12 mouse cellular contexts compared by ENCODE assay signal in the genomic region with DNA sequence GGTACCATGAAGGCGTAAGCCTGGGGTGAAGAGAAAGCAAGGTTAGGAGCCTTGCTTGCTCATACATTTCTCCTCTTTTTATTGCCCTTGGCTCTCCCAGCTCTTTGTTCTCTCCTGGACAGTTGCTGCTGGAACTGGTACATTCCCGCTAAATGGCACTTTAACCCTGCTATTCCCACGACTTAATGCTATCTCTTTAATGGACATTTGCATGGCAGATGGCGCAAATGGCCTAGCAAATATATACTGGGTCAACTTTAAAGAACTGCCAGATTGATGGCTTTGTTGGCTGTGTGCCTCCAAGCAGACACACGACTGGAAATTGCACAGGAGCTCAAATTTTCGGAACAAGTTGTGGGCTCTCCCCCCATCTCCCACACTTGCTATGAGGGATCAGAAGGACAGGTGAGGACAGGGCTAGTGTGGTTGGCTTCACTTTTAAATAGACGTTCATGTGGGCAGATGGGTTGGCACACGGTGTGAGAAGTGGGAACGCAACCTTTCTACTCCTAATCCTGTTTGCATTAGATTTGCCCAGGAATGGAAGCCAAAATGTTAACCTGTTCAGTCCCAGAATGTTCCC.
"Had no signal": no experiment of that assay in that cellular context is flagged by ENCODE, and none has a peak within 500 bp of the region (broad histone marks: within the 10 kb centered on the region; RNA-seq: fewer than 3 reads in every experiment).

No protein-coding gene starts in this region.

- ATAC-seq: liver, embryonic 12.5 days; midbrain, embryonic 15.5 days had no signal

- H3K27me3 ChIP-seq: limb, embryonic 15.5 days; liver, embryonic 12.5 days; midbrain, embryonic 15.5 days had no signal

- DNase-seq: kidney, postnatal 14 days; lung, embryonic 14.5 days; lung, postnatal 10 days; lung, postnatal 4 days; right cerebral cortex, adult 18-20 months; right cerebral cortex, postnatal 25 days; thymus, postnatal 4 days had no signal

- H3K4me2 ChIP-seq: limb, embryonic 15.5 days; liver, embryonic 12.5 days; lung, embryonic 14.5 days; midbrain, embryonic 11.5 days; midbrain, embryonic 15.5 days had no signal

- H3K4me1 ChIP-seq: limb, embryonic 15.5 days; liver, embryonic 12.5 days had no signal

- H3K9ac ChIP-seq: limb, embryonic 15.5 days; liver, embryonic 12.5 days; lung, embryonic 14.5 days; midbrain, embryonic 15.5 days had no signal

- H3K4me3 ChIP-seq: limb, embryonic 15.5 days; liver, embryonic 12.5 days; midbrain, embryonic 15.5 days had no signal

- H3K36me3 ChIP-seq: limb, embryonic 15.5 days; liver, embryonic 12.5 days; midbrain, embryonic 15.5 days had no signal

- H3K27ac ChIP-seq: limb, embryonic 15.5 days; liver, embryonic 12.5 days; midbrain, embryonic 15.5 days; stomach, postnatal 0 days had no signal

- H3K9me3 ChIP-seq: limb, embryonic 15.5 days; liver, embryonic 12.5 days; midbrain, embryonic 15.5 days had no signal
